Mouse (Mus musculus) forebrain, embryonic 14.5 days (tissue): ENCODE measurements at regions not wholly inside any gene's neighbourhood (a gene's known extent, or its start where the extent isn't known, plus 50 kb on each side); places are given as distances from the start of the nearest gene placed in this dataset.
A peak's percentile ranks its signal among the peaks of the same experiment; 100 is the strongest.

Experiments used
- ATAC-seq: fragments of 200-750 bp; cut with Nextera tagmentation; 2 replicates; pipeline ENCODE4 v1.8.0; 2017; ENCODE audit warnings: mild to moderate bottlenecking, moderate library complexity
- DNase-seq: peaks from one replicate; pipeline ENCODE4 v3.0.0-alpha.2; 2015; ENCODE audit warnings: low spot score
- H3K27ac ChIP-seq: fragments of 300-500 bp; sonication (generic); 2 replicates; pipeline ENCODE4 v1.5.1; 2014; ENCODE audit warnings: low read depth, mild to moderate bottlenecking, control low read depth, low read length, moderate library complexity
- H3K27me3 ChIP-seq: fragments of 300-500 bp; sonication (generic); replicated peaks from 2 replicates; pipeline ENCODE4 v1.6.1; 2014; ENCODE audit warnings: low read length, control low read depth, mixed read lengths; ENCODE audit not compliant: control insufficient read depth, insufficient read depth
- H3K36me3 ChIP-seq: fragments of 300-500 bp; sonication (generic); 2 replicates; pipeline ENCODE4 v1.6.1; 2014; ENCODE audit warnings: low read length, control low read depth; ENCODE audit not compliant: control insufficient read depth, insufficient read depth
- H3K4me1 ChIP-seq: fragments of 300-500 bp; sonication (generic); 2 replicates; pipeline ENCODE4 v1.6.1; 2014; ENCODE audit warnings: antibody characterized with exemption, low read length, control low read depth; ENCODE audit not compliant: control insufficient read depth, insufficient read depth
- H3K4me2 ChIP-seq: fragments of 300-500 bp; sonication (generic); 2 replicates; pipeline ENCODE4 v1.6.1; 2014; ENCODE audit warnings: mild to moderate bottlenecking, control low read depth, low read length
- H3K4me3 ChIP-seq: fragments of 300-500 bp; sonication (generic); 2 replicates; pipeline ENCODE4 v1.5.1; 2014; ENCODE audit warnings: low read depth, low read length, control low read depth
- H3K9ac ChIP-seq: fragments of 300-500 bp; sonication (generic); 2 replicates; pipeline ENCODE4 v1.6.1; 2014; ENCODE audit warnings: mild to moderate bottlenecking, low read length, control low read depth, moderate library complexity
- H3K9me3 ChIP-seq: fragments of 300-500 bp; sonication (generic); replicated peaks from 2 replicates; pipeline ENCODE4 v1.6.1; 2016; ENCODE audit warnings: low read length, control low read depth, mixed read lengths; ENCODE audit not compliant: control insufficient read depth
- WGBS: fragments of 180-500 bp; shearing (Covaris S2); extraction: QIAGEN DNeasy Blood & Tissue Kit; methylation state at CpG from one replicate; pipeline ENCODE4 v1.1.7; 2014; 5-methylcytosine and 5-hydroxymethylcytosine counted together

DNA sequence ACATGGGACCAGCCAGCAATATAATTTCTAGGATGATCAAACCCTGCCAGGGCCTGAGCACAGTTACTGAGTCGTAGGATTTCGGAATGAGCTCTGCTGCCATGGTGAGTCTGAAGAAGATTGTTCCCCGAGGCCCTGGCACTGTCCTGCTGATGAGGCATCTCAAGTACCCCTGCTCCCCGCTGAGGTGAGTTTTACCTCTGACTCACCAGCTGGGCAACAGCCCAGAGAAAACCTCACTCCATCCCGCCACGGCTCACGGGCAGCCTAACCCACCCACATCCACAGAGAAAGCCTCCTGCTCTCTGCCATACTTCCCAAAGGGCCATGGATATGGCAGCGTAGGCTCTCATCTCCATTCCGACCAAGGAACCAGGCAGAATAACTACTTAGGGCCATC is 62.6 kb upstream of the A530016L24Rik start:
- H3K9ac ChIP-seq, result no peak overlapping the region
- no peaks in the 10 kb centered on the region for H3K9me3 ChIP-seq
- H3K4me2 ChIP-seq, result no peak overlapping the region
- H3K27me3 ChIP-seq, result no peaks in the 10 kb centered on the region
- H3K36me3 ChIP-seq, result no peaks in the 10 kb centered on the region
- no peak for ATAC-seq
- DNase-seq, result no peak
- peaks cover 6% of the 10 kb centered on the region for H3K4me1 ChIP-seq
- H3K4me3 ChIP-seq, result no peak overlapping the region
- H3K27ac ChIP-seq, result no peak overlapping the region
- 84% methylated on average over 9 of the region's 9 CpGs for WGBS

DNA sequence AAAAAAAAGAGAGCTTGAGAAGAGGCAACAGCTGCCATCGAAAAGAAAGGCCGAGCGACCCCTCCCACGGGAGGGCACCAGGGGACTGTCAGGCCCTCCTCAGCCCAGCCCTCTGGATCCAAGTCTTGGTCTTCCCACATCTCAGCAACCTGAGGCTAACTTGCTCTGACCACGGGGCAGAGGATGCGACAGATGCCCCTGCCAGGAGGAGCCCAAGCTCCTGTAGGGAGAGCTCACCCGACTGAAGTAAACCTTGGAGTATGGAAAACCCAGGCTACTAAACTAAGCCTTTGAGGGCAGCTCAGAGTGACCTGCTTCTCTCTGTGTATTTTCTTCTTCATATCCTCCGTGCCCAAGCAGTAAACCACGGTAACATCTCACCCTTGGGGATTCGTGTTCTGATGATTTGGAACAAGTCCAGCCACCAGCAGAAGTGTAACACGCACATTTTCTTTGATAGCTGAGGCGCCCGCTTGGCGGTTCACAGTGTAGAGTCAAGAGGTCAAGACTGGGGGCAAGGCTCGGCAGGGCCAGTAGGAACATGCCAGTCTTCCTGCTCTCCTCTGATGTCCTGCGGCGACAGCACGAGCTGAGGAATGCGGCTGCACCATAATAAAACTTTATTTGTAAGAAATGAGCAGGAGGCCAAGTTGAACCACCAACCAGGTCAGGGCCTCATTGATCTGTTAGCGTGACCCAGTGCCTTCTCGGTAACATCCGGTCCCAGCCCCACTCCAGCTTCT is 59.0 kb upstream of the A530016L24Rik start:
- no peaks in the 10 kb centered on the region for H3K9me3 ChIP-seq
- 77% methylated on average over 22 of the region's 22 CpGs for WGBS
- no peak overlapping the region for H3K9ac ChIP-seq
- H3K4me3 ChIP-seq, result no peak overlapping the region
- H3K36me3 ChIP-seq, result no peaks in the 10 kb centered on the region
- ATAC-seq, result no peak
- no peak for DNase-seq
- H3K4me2 ChIP-seq, result no peak overlapping the region
- H3K27ac ChIP-seq, result no peak overlapping the region
- peaks cover 15% of the 10 kb centered on the region for H3K4me1 ChIP-seq
- no peaks in the 10 kb centered on the region for H3K27me3 ChIP-seq

DNA sequence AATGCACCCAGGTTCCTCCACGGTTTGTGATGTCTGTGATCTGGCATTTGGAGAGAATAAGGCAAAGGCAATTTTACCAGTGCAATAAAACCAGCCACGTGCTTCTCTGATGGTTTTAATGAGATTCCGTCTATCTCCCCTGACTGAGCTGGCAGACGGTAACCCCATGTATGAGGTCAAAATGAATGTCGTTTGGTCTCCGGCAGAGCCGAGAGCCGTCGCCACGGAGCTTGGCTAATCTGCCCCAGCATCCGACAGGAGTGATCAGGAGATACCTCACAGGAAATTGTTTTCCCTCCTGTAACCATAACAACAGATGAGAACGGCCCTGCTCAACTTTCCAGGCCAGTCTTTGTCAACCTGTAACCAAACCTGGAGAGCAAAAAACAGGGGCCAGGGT is 55.9 kb upstream of the A530016L24Rik start:
- peaks cover 30% of the 10 kb centered on the region for H3K4me1 ChIP-seq
- H3K27ac ChIP-seq, result no peak overlapping the region
- no peak for ATAC-seq
- DNase-seq, result no peak
- H3K9me3 ChIP-seq, result no peaks in the 10 kb centered on the region
- H3K4me3 ChIP-seq, result no peak overlapping the region
- H3K36me3 ChIP-seq, result no peaks in the 10 kb centered on the region
- no peak overlapping the region for H3K4me2 ChIP-seq
- 36% methylated on average over 12 of the region's 12 CpGs for WGBS
- no peak overlapping the region for H3K9ac ChIP-seq
- no peaks in the 10 kb centered on the region for H3K27me3 ChIP-seq

DNA sequence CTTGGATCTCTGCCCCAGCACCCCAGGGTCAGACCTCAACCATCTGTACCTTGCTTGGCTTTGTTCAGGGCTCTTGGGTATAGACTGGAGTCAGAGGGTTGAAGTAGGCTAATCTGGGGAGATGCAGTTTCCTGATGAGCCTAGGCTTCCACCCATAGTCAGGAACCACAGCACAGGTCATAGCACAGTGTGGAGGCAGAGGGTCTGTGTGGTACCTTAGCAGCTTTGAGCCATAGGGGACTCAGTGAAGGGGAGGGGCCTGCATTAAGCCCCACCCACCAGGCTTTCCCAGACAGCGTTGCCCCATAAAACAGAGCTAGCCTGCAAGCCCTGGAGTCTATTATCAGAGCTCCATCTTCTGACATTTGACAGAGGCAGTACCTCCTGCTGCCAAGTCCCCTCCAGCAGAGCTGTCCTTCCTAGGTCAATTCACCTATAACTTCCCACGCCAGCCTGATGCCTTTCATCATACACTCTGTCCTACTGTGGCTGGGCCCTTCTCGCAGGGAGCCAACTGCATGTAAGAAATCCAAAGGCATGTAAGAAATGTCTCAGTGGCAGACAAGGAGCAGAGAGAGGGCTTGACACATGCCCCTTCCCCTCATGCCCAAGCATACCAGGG is 54.5 kb upstream of the A530016L24Rik start:
- H3K9me3 ChIP-seq, result no peaks in the 10 kb centered on the region
- no peak overlapping the region for H3K9ac ChIP-seq
- H3K4me3 ChIP-seq, result no peak overlapping the region
- H3K4me1 ChIP-seq, result peaks cover 30% of the 10 kb centered on the region
- peak overlapping the region; percentile 90 for H3K27ac ChIP-seq
- DNase-seq (no peak), ATAC-seq (peak; percentile 11)
- 58% methylated on average over 3 of the region's 3 CpGs for WGBS
- no peaks in the 10 kb centered on the region for H3K27me3 ChIP-seq
- no peaks in the 10 kb centered on the region for H3K36me3 ChIP-seq
- no peak overlapping the region for H3K4me2 ChIP-seq

DNA sequence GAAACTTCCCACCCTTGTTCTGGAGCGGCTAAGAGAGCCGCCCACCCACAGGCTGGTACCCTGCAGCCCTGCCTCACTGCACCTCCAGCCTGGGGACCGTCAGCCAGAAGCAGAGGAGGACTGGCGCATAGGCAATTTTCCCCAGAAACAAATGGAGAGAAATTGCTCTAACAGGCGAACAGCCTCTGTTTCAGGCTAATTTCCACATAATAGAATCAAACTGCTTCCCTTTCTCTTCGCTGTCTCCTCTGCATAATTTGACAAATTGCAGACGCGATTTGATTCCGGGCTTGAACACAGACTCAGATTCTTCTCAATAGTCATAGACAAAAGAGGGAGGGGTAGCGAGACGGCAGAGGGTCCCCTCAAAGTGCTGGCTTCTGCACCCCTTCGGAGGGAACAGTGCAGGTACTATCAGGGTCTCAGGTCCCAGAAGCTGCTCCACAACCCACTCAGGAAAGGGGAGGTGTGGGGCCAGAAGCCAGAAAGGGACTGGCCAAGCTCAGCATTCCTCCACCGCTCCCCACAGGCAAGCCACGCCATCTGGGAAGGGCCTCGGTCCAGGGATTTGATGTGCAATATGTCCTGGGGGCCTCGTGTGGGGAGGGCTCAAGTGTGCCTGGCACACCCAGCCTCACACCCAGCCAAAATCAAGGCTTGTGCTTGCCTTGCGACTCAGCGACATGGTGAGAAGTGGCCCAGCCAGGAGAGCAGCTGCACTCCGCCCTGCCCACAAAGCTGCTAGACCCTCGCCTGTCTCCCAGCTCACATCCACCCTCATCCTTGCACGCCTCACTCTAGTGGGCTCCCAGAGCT is 53.7 kb upstream of the A530016L24Rik start:
- peaks cover 27% of the 10 kb centered on the region for H3K4me1 ChIP-seq
- WGBS, result 35% methylated on average over 21 of the region's 21 CpGs
- H3K36me3 ChIP-seq, result no peaks in the 10 kb centered on the region
- no peaks in the 10 kb centered on the region for H3K9me3 ChIP-seq
- H3K27ac ChIP-seq, result peak overlapping the region; percentile 90
- peak; percentile 76 for DNase-seq
- H3K9ac ChIP-seq, result no peak overlapping the region
- no peak overlapping the region for H3K4me2 ChIP-seq
- H3K27me3 ChIP-seq, result no peaks in the 10 kb centered on the region
- no peak overlapping the region for H3K4me3 ChIP-seq
- ATAC-seq, result peak; percentile 68

DNA sequence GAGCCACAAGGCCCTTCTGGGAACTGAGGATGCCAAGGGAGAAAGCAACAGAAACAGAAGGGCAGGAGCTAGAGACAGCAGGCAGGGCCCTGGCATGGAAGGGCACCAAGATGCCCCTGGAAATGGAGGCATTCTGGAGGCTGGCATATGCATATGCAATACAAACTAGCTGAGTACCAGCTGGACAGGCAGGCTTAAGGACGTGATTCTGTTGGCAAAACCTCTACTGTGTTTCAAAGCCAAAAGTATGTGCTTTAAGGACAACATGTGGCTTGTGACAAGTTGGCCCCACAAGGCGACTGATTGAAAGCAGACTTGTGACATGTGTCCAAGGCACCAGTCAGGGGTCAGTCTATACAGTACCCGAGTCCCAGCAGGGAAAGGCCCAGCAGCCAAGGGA is 52.2 kb upstream of the A530016L24Rik start:
- Histone ChIP-seq H3K27ac (peak overlapping the region; percentile 65; the same call in 1 of the 2 replicates), H3K27me3 (no peaks in the 10 kb centered on the region), H3K36me3 (no peaks in the 10 kb centered on the region), H3K9ac (no peak overlapping the region), H3K9me3 (no peaks in the 10 kb centered on the region), H3K4me2 (no peak overlapping the region), H3K4me3 (no peak overlapping the region), H3K4me1 (peaks cover 27% of the 10 kb centered on the region)
- ATAC-seq (no peak), DNase-seq (peak; percentile 67)
- WGBS, result 70% methylated on average over 3 of the region's 3 CpGs

DNA sequence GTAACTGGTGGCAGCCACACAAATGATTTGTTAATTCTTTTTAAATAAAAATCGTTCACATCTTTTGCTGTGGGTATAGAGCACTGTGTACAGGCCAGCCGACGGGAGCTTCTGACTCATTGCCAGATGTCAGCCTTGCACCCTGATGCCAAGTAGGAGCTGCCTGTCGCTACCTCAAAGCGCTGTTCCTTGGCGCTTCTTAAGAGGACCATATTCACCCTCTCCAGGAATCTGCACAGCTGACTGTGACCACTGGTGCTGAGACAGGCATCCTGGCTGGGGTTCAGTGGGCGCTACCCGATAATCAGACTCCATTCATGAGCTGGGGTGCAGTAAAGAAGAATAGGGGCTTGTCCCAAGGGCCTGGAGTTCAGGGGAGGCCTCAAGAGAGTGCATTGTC is 51.0 kb upstream of the A530016L24Rik start:
- Histone ChIP-seq H3K27me3 (no peaks in the 10 kb centered on the region), H3K4me2 (no peak overlapping the region), H3K9me3 (no peaks in the 10 kb centered on the region), H3K4me3 (no peak overlapping the region), H3K9ac (no peak overlapping the region), H3K4me1 (peaks cover 24% of the 10 kb centered on the region), H3K36me3 (no peaks in the 10 kb centered on the region), H3K27ac (no peak overlapping the region)
- DNase-seq (no peak), ATAC-seq (no peak)
- WGBS, result 52% methylated on average over 8 of the region's 8 CpGs
